Mouse (Mus musculus): ENCODE data around the gene Opalin.

Gene Opalin

DNA sequence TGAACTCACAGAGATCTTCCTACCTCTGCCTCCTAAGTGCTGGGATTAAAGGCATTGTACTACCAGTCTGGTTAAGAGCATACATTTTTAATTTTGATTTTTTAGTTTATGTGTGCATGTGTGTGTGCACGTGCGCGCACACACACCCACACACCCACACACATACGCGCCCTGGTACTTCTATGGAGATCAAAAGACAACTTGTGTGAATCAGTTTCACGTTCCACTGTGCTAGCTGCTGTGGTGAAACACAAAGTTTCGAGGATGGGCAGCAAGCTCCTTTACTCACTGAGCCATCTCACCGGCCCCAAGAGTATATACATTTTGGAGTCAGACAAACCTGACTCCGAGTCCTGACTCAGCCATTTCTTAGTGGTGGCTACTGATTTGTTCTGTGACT, 49.3 kb downstream of the Opalin start:
- in situ Hi-C loops (cut with MboI; ENCODE audit: low pct_unique_long_range_greater_than_20kb in 1 of 2, low sequenced_read_pairs in 2 of 2, unreplicated experiment in 1 of 2): no loop called here

DNA sequence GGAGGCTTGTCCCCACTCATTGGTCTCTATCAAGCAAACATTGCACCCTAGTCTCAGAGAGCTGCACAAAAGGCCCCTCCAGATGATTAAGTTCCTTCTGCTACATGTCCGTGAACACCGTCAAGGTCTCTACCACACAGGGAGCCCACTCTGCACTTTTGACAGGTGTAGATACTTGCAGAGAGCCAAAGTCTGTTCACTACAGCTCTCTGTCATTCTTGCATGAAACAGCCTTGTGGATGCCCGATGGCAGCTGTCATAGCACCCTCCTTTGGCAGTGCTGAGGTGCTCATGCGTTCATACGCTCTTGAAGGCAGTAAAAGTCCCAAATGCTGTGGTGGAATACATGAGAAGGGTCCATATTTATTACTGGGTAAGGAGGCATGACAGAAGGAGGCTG, 49.9 kb downstream of the Opalin start:
- in situ Hi-C loops (cut with MboI; ENCODE audit: low pct_unique_long_range_greater_than_20kb in 1 of 2, low sequenced_read_pairs in 2 of 2, unreplicated experiment in 1 of 2): no loop called here

DNA sequence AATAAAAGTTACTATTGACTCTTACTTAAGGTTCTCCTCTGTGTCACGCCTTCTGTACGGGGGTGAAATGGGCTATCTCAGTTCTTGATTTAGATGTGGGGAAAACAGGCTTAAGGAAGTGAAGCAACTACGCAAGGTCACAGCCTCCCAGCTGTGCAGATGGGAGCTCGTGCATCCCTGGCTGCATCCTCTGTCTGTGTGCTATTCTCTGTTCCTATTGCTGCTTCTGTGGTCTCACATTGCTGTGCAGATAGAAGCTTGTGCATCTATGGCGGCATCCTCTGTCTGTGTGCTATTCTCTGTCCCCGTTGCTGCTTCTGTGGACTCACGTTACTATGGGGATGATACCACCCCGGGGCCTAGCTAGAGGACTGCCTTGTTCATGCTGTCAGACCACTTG, 50.4 kb downstream of the Opalin start:
- in situ Hi-C loops (cut with MboI; ENCODE audit: low pct_unique_long_range_greater_than_20kb in 1 of 2, low sequenced_read_pairs in 2 of 2, unreplicated experiment in 1 of 2): no loop called here

DNA sequence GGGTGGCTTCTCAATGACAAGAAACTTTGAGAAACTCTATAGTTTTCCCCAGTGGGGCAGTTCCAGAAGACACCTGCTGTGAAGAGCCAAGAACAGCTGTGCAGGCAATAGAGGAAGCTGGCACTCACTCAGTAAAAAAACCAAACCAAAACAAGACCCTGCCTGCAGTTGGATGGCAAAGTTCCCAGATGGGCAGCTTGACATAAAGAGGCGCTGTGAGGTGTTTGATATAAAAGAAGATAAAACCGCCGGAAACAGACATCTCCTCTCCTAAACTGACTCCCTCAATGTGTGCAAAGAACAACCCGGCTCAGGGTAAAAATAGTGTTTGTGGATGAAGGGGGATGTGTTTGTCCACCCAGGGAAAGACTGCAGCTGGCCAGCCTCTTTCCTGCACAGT, 54.7 kb downstream of the Opalin start:
- in situ Hi-C loops (cut with MboI; ENCODE audit: low pct_unique_long_range_greater_than_20kb in 1 of 2, low sequenced_read_pairs in 2 of 2, unreplicated experiment in 1 of 2): loop anchor here in 1 of 2 experiments (25.0 kb wide), 1 partner anchor 260 kb away; no protein-coding TSS in a partner anchor

DNA sequence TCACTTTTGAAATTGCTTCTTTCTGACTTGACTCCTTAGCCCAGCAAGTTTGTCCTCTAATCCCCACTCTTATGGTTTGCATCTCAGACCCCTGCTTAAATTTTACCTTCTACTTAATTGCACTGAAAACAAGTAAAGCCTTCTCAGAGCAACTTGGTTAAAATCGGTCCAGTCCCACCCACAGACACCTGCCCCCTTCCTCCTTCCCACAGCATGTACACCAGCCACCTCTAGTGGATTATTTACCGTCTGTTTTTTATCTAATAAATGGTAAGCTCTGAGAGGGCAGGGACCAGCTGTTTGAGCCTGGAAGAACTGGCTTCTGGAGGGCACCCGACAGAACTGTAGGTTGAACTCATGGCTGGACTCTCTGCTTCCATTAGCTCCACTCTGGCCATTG, 56.4 kb downstream of the Opalin start:
- in situ Hi-C loops (cut with MboI; ENCODE audit: low pct_unique_long_range_greater_than_20kb in 1 of 2, low sequenced_read_pairs in 2 of 2, unreplicated experiment in 1 of 2): loop anchor here in 1 of 2 experiments (25.0 kb wide), 1 partner anchor 258 kb away; no protein-coding TSS in a partner anchor

DNA sequence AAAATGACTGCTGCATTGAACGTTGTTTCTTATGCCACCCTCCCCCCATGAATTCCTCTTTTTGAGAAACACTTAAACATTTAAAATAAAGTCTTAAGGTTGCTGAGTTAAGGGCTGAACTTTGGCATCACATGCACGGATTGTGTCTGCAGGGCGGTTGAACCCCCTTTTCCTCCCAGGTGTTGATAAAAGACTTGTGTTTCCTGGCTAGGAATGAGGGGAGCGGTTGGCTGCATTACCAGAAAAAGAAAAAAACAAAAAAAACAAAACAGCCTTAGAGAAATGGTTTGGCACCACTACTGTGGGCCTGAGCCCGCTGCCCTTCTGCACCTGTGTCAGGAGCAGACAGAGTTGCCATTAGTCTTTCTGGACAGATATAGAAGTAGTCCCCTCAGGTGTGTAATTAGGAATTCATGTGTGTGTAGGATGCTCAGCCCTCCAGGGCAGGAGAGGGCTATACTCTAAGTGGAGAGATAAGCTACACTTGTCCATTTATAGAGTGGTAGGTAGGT, 57.7 kb downstream of the Opalin start:
- in situ Hi-C loops (cut with MboI; ENCODE audit: low pct_unique_long_range_greater_than_20kb in 1 of 2, low sequenced_read_pairs in 2 of 2, unreplicated experiment in 1 of 2): loop anchor here in 1 of 2 experiments (25.0 kb wide), 1 partner anchor 257 kb away; no protein-coding TSS in a partner anchor

DNA sequence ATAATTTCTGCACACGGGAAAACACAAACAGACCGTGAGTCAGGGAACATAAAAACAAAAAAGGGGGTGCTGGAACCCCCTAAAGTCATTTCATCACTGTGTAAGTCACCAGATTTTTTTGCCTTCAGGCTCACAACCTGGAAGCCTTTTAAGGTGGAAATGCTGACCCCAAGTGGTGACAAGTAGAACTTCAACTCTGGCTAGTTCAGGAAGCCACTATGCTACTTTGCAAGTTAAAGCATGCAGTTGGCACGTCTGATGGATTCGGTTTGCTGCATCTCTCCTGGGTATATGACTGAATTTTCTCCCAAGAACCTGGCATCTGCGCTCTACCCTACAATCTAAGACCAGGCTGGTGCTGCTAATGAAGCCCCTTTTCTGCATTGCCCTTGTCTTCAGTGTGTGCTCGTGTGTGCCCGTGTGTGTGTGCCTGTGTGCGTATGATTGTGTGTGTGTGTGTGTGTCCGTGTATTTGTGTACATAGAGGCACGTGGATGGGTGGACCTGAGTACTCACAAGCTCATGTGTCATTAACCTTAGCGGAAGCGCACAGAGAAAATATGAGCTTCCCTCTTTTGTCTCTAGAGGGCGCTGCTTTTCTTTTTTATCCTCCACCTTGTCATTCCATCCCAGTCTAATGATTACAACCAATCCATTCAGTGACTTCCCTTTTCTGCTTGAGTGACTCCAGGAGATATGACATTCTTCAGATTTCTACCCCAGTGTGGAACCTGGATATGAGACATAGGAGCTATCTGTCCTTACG, 60.8 kb downstream of the Opalin start:
- in situ Hi-C loops (cut with MboI; ENCODE audit: low pct_unique_long_range_greater_than_20kb in 1 of 2, low sequenced_read_pairs in 2 of 2, unreplicated experiment in 1 of 2): loop anchor here in 1 of 2 experiments (25.0 kb wide), 1 partner anchor 254 kb away; no protein-coding TSS in a partner anchor

DNA sequence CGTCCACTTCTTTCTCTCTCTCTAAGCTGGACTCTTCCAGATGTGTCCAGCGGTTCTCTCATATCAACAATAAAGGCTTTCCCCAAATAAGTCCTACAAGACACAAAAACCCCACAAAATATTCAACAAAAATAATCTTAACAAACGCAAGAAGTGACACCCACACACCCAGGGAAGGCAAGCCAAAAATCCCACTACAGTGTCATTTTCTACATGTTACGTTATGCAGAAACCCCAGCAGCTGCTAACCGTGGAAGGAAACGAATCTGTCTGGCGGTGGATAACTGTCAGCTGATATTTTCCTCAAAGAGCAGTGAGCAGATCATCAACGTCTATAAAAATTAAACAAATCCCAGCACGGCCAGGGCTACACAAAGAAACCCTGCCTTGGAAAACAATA, 62.9 kb downstream of the Opalin start:
- in situ Hi-C loops (cut with MboI; ENCODE audit: low pct_unique_long_range_greater_than_20kb in 1 of 2, low sequenced_read_pairs in 2 of 2, unreplicated experiment in 1 of 2): loop anchor here in 1 of 2 experiments (25.0 kb wide), 1 partner anchor 252 kb away; no protein-coding TSS in a partner anchor

DNA sequence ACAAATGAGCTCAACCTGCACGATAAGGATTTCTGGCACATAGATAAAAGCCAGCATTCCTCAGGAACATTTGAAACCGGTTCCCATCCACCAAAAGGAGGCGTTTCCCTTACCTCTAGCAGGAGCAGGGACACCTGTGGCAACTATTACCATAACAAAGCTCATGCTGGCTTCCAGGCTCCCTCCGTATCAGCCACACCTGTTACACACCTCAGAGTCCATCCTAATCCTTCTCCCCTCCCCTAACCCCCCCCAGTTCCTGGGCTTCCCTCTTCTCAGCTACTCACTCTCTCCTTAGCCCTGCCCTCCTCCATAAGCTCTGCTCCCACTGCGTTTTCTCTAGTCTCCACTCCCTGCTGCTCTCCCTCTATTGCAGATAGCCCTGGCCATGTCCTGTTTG, 63.3 kb downstream of the Opalin start:
- in situ Hi-C loops (cut with MboI; ENCODE audit: low pct_unique_long_range_greater_than_20kb in 1 of 2, low sequenced_read_pairs in 2 of 2, unreplicated experiment in 1 of 2): loop anchor here in 1 of 2 experiments (25.0 kb wide), 1 partner anchor 251 kb away; no protein-coding TSS in a partner anchor
